Mouse (Mus musculus) small intestine, adult 2 months (tissue): Measurements from ENCODE around the gene Nhlrc2.

Source experiments
- CTCF ChIP-seq: fragments of 200-500 bp; IDR thresholded peaks from 2 replicates; pipeline ENCODE4 v1.5.1; 2012; ENCODE audit warnings: low read depth, mild to moderate bottlenecking, control low read depth, inconsistent platforms, low read length, moderate library complexity, mixed read lengths; ENCODE audit not compliant: insufficient replicate concordance, insufficient read length; ENCODE audit errors: extremely low read depth
- POLR2A ChIP-seq: fragments of 200-500 bp; IDR thresholded peaks from 2 replicates; pipeline ENCODE4 v1.6.1; 2012; ENCODE audit warnings: low read depth, mild to moderate bottlenecking, control low read depth, inconsistent platforms, low read length, moderate library complexity

DNA sequence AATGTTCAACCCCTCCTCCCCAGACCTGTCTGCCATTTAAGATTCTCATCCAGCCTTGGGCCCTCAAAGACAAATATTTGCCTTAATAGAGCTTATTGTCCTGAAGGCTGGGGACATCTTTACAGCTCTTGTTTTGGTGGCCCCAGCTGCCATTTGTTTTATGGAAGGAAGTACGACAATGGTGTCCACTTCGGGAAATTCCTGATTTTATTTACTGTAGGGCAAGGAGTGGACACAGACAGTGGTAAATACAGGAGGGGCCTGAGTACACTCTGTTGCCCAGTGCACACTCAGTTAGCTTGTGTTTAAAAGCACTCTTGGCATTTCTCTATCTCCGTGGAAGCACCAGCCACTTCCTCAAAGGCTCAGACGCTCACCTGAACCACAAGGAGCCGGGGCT is 66.1 kb downstream of the Nhlrc2 start:
- TF ChIP-seq CTCF (no peak), POLR2A (no peak)
